Mouse (Mus musculus): ENCODE data around the gene Ccdc188. TPM values are rescaled to one million over a fixed set of nuclear protein-coding genes. Genes with fewer than 3 reads are reported as not detected.

The Ccdc188 gene
- 0.11 TPM in 1 of 2 replicates, not detected in the other for polyA plus RNA-seq (2015; fragmentation: Nextera tagmentation; extraction: Ambion mirVana)

- H3K9ac ChIP-seq (ENCODE audit: low read depth, low read length), result no peak within 1 kb of the TSS
- 86% methylated on average over 4 of the region's 4 CpGs for WGBS
- no peak within 1 kb of the TSS for H3K27ac ChIP-seq (ENCODE audit: low read depth, low read length)
- no peaks in the 10 kb centered on the region for H3K27me3 ChIP-seq (replicated peaks; ENCODE audit: control insufficient read depth, insufficient read depth, low read length)
- H3K4me1 ChIP-seq (ENCODE audit: control insufficient read depth, insufficient read depth, low read depth, low read length), result peaks cover 32% of the 10 kb centered on the region
- peaks cover 5% of the 10 kb centered on the region for H3K36me3 ChIP-seq (ENCODE audit: control insufficient read depth, insufficient read depth, low read length)
- no peaks in the 10 kb centered on the region for H3K9me3 ChIP-seq (ENCODE audit: control insufficient read depth, low read length)
- no peak for ATAC-seq
- no peak within 1 kb of the TSS for H3K4me3 ChIP-seq (ENCODE audit: low read length)
- no peak within 1 kb of the TSS for H3K4me2 ChIP-seq (ENCODE audit: low read length)
These were observed at the start of gene Ccdc188 for GRCm38 (mm10) chr16:18217579-18217978. Ccdc188 (plus strand) TSS chr16:18217879.

DNA sequence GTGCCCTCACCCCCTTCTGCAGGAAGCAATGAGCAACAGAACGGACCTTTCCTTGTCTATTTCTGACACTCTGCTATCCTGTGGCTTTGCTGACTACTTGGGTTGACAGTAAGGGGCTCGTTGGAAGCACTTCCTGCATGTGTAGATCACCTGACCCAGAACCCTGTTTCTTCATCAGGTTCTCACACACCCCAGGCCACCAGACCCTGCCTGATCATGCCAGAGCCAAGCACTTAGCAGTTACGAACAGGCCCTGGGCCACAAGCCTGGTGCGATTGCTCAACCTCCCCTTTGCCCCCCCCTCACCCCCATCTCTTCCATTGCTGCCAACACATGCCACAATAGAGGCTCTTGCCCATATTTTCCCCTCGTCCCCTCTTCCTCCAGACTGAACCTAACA lies 48.5 kb upstream of the Ccdc188 start:
- H3K4me1 ChIP-seq (ENCODE audit: control insufficient read depth, insufficient read depth, low read depth, low read length), result peaks cover 9% of the 10 kb centered on the region
- H3K9ac ChIP-seq (ENCODE audit: low read depth, low read length), result no peak overlapping the region
- no peak for ATAC-seq
- no peaks in the 10 kb centered on the region for H3K9me3 ChIP-seq (ENCODE audit: control insufficient read depth, low read length)
- H3K27ac ChIP-seq (ENCODE audit: low read depth, low read length), result no peak overlapping the region
- no peaks in the 10 kb centered on the region for H3K27me3 ChIP-seq (replicated peaks; ENCODE audit: control insufficient read depth, insufficient read depth, low read length)
- no peaks in the 10 kb centered on the region for H3K36me3 ChIP-seq (ENCODE audit: control insufficient read depth, insufficient read depth, low read length)
- 79% methylated on average over 5 of the region's 5 CpGs for WGBS
- H3K4me3 ChIP-seq (ENCODE audit: low read length), result no peak overlapping the region
- H3K4me2 ChIP-seq (ENCODE audit: low read length), result no peak overlapping the region

GRCm38 (mm10) chr16:18169776-18170175 lies 47.9 kb upstream of the Ccdc188 start:
- Histone ChIP-seq H3K4me1 (ENCODE audit: control insufficient read depth, insufficient read depth, low read depth, low read length) (peaks cover 8% of the 10 kb centered on the region), H3K9ac (ENCODE audit: low read depth, low read length) (no peak overlapping the region), H3K9me3 (ENCODE audit: control insufficient read depth, low read length) (no peaks in the 10 kb centered on the region), H3K4me2 (ENCODE audit: low read length) (no peak overlapping the region), H3K36me3 (ENCODE audit: control insufficient read depth, insufficient read depth, low read length) (no peaks in the 10 kb centered on the region), H3K4me3 (ENCODE audit: low read length) (no peak overlapping the region), H3K27ac (ENCODE audit: low read depth, low read length) (no peak overlapping the region), H3K27me3 (replicated peaks; ENCODE audit: control insufficient read depth, insufficient read depth, low read length) (no peaks in the 10 kb centered on the region)
- ATAC-seq, result no peak
- WGBS, result 92% methylated on average over 3 of the region's 3 CpGs

GRCm38 (mm10) chr16:18172266-18172855 lies 45.3 kb upstream of the Ccdc188 start:
- Histone ChIP-seq H3K4me2 (ENCODE audit: low read length) (no peak overlapping the region), H3K27ac (ENCODE audit: low read depth, low read length) (no peak overlapping the region), H3K27me3 (replicated peaks; ENCODE audit: control insufficient read depth, insufficient read depth, low read length) (no peaks in the 10 kb centered on the region), H3K36me3 (ENCODE audit: control insufficient read depth, insufficient read depth, low read length) (no peaks in the 10 kb centered on the region), H3K9me3 (ENCODE audit: control insufficient read depth, low read length) (no peaks in the 10 kb centered on the region), H3K4me3 (ENCODE audit: low read length) (no peak overlapping the region), H3K9ac (ENCODE audit: low read depth, low read length) (no peak overlapping the region), H3K4me1 (ENCODE audit: control insufficient read depth, insufficient read depth, low read depth, low read length) (peaks cover 2% of the 10 kb centered on the region; the same call in 1 of the 2 replicates)
- WGBS, result 9% methylated on average over 7 of the region's 7 CpGs
- 0 out of 2 replicates have a peak, but pooled peaks have one; percentile 16 for ATAC-seq

- ATAC-seq, result no peak
- Histone ChIP-seq H3K4me3 (ENCODE audit: low read length) (no peak overlapping the region), H3K27me3 (replicated peaks; ENCODE audit: control insufficient read depth, insufficient read depth, low read length) (no peaks in the 10 kb centered on the region), H3K4me1 (ENCODE audit: control insufficient read depth, insufficient read depth, low read depth, low read length) (peaks cover 2% of the 10 kb centered on the region; the same call in 1 of the 2 replicates), H3K27ac (ENCODE audit: low read depth, low read length) (no peak overlapping the region), H3K4me2 (ENCODE audit: low read length) (no peak overlapping the region), H3K36me3 (ENCODE audit: control insufficient read depth, insufficient read depth, low read length) (no peaks in the 10 kb centered on the region), H3K9ac (ENCODE audit: low read depth, low read length) (0 out of 2 replicates have a peak overlapping the region, but pooled peaks have one; percentile 15), H3K9me3 (ENCODE audit: control insufficient read depth, low read length) (no peaks in the 10 kb centered on the region)
- 69% methylated on average over 9 of the region's 9 CpGs for WGBS
These were observed 44.4 kb upstream of the Ccdc188 start for GRCm38 (mm10) chr16:18173231-18173630.

- no peak overlapping the region for H3K4me2 ChIP-seq (ENCODE audit: low read length)
- no peaks in the 10 kb centered on the region for H3K36me3 ChIP-seq (ENCODE audit: control insufficient read depth, insufficient read depth, low read length)
- no peak for ATAC-seq
- WGBS, result 59% methylated on average over 11 of the region's 11 CpGs
- H3K4me1 ChIP-seq (ENCODE audit: control insufficient read depth, insufficient read depth, low read depth, low read length), result peaks cover 2% of the 10 kb centered on the region; the same call in 1 of the 2 replicates
- no peak overlapping the region for H3K27ac ChIP-seq (ENCODE audit: low read depth, low read length)
- no peaks in the 10 kb centered on the region for H3K27me3 ChIP-seq (replicated peaks; ENCODE audit: control insufficient read depth, insufficient read depth, low read length)
- no peak overlapping the region for H3K9ac ChIP-seq (ENCODE audit: low read depth, low read length)
- no peak overlapping the region for H3K4me3 ChIP-seq (ENCODE audit: low read length)
- H3K9me3 ChIP-seq (ENCODE audit: control insufficient read depth, low read length), result no peaks in the 10 kb centered on the region
These were observed 43.9 kb upstream of the Ccdc188 start for GRCm38 (mm10) chr16:18173788-18174187.

- Histone ChIP-seq H3K4me1 (ENCODE audit: control insufficient read depth, insufficient read depth, low read depth, low read length) (peaks cover 2% of the 10 kb centered on the region; the same call in 1 of the 2 replicates), H3K27ac (ENCODE audit: low read depth, low read length) (no peak overlapping the region), H3K9me3 (ENCODE audit: control insufficient read depth, low read length) (no peaks in the 10 kb centered on the region), H3K4me2 (ENCODE audit: low read length) (no peak overlapping the region), H3K9ac (ENCODE audit: low read depth, low read length) (no peak overlapping the region), H3K36me3 (ENCODE audit: control insufficient read depth, insufficient read depth, low read length) (no peaks in the 10 kb centered on the region), H3K27me3 (replicated peaks; ENCODE audit: control insufficient read depth, insufficient read depth, low read length) (no peaks in the 10 kb centered on the region), H3K4me3 (ENCODE audit: low read length) (no peak overlapping the region)
- no peak for ATAC-seq
- 56% methylated on average over 6 of the region's 6 CpGs for WGBS
These were observed 41.7 kb upstream of the Ccdc188 start for GRCm38 (mm10) chr16:18175817-18176541.

DNA sequence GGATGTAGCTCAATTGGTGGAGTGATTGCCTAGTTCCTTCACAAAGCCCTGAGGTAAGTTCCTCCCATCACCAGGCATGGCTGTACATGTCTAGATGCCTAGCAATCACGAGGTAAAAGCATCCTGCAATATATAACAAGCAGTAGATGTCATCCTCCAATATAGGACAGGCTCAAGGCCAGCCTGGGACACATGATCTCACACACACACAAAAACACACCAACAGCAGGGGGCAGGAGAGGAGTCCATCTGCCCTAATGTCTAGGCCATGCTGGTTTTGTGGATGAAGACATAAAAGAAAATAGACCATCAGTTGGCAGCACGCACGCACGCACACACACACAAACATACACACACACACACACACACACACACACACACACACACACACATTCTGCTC lies 40.9 kb upstream of the Ccdc188 start:
- 78% methylated on average over 4 of the region's 4 CpGs for WGBS

DNA sequence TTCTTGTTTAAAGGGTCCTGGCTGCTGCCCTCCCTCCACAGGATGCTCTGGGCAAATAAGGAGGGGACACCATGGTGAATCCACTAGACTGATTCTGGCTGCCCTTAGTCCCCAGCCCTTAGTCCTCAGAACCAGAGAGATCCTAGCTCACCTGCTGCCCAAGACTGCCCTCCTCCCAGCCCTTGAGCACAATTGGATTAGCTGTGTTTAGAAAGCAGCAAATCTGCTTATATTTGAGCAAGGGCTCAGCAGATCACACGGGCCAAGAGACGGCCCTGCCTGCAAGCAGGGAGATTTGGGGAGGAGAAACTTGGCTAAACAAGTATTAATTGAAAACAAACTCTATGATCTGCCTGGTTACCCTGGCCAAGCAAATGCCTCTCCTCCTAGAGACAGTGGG lies 38.1 kb upstream of the Ccdc188 start:
- Histone ChIP-seq H3K36me3 (ENCODE audit: control insufficient read depth, insufficient read depth, low read length) (no peaks in the 10 kb centered on the region), H3K4me2 (ENCODE audit: low read length) (no peak overlapping the region), H3K9ac (ENCODE audit: low read depth, low read length) (no peak overlapping the region), H3K9me3 (ENCODE audit: control insufficient read depth, low read length) (no peaks in the 10 kb centered on the region), H3K27me3 (replicated peaks; ENCODE audit: control insufficient read depth, insufficient read depth, low read length) (no peaks in the 10 kb centered on the region), H3K27ac (ENCODE audit: low read depth, low read length) (no peak overlapping the region), H3K4me3 (ENCODE audit: low read length) (no peak overlapping the region), H3K4me1 (ENCODE audit: control insufficient read depth, insufficient read depth, low read depth, low read length) (no peaks in the 10 kb centered on the region; the same call in 1 of the 2 replicates)
- ATAC-seq, result no peak
- WGBS, result 51% methylated on average over 2 of the region's 2 CpGs

More for the DNA sequence above, 40.9 kb upstream of the Ccdc188 start:
- no peak overlapping the region for H3K4me2 ChIP-seq (ENCODE audit: low read length)
- H3K9me3 ChIP-seq (ENCODE audit: control insufficient read depth, low read length), result no peaks in the 10 kb centered on the region
- H3K27me3 ChIP-seq (replicated peaks; ENCODE audit: control insufficient read depth, insufficient read depth, low read length), result no peaks in the 10 kb centered on the region
- no peak overlapping the region for H3K27ac ChIP-seq (ENCODE audit: low read depth, low read length)
- no peak overlapping the region for H3K9ac ChIP-seq (ENCODE audit: low read depth, low read length)
- no peak for ATAC-seq
- no peak overlapping the region for H3K4me3 ChIP-seq (ENCODE audit: low read length)
- no peaks in the 10 kb centered on the region for H3K36me3 ChIP-seq (ENCODE audit: control insufficient read depth, insufficient read depth, low read length)
- peaks cover 2% of the 10 kb centered on the region; the same call in 1 of the 2 replicates for H3K4me1 ChIP-seq (ENCODE audit: control insufficient read depth, insufficient read depth, low read depth, low read length)

All from hindbrain, embryonic 16.5 days (tissue).